Mouse (Mus musculus) CH12.LX (cell line): ENCODE results near the gene B4galnt4.
A peak's percentile ranks its signal among the peaks of the same experiment; 100 is the strongest.

ENCODE experiments used
- CTCF ChIP-seq, 2 experiments: IDR thresholded peaks in 1 of 2; conservative IDR thresholded peaks in 1 of 2; 2 replicates each; pipeline ENCODE4 v1.5.1; 2011 to 2012; ENCODE audit warnings: low read depth in 2 of 2, low read length in 2 of 2, improper control_type of control experiment in 1 of 2, inconsistent platforms in 1 of 2, mild to moderate bottlenecking in 1 of 2, moderate library complexity in 1 of 2
- MEF2A ChIP-seq: IDR thresholded peaks from 2 replicates; pipeline ENCODE4 v1.6.1; 2014; ENCODE audit warnings: low read depth, mild to moderate bottlenecking, inconsistent platforms, low read length, improper control_type of control experiment, borderline replicate concordance
- POLR2A ChIP-seq: IDR thresholded peaks from 2 replicates; pipeline ENCODE4 v1.6.1; 2011; ENCODE audit warnings: low read depth, mild to moderate bottlenecking, improper control_type of control experiment, low read length
- RCOR1 ChIP-seq: conservative IDR thresholded peaks from 2 replicates; pipeline ENCODE4 v1.6.1; 2012; ENCODE audit warnings: low read depth, mild to moderate bottlenecking, inconsistent platforms, low read length, improper control_type of control experiment
- USF1 ChIP-seq: IDR thresholded peaks from 2 replicates; pipeline ENCODE4 v1.6.1; 2014; ENCODE audit warnings: low read depth, mild to moderate bottlenecking, inconsistent platforms, low read length, improper control_type of control experiment
- ZKSCAN1 ChIP-seq: IDR thresholded peaks from 2 replicates; pipeline ENCODE4 v1.6.1; 2012; ENCODE audit warnings: low read depth, inconsistent platforms, low read length, improper control_type of control experiment, borderline replicate concordance

- TF ChIP-seq ZKSCAN1, result no peak
- no peak for TF ChIP-seq MEF2A
- peak; percentile 65 to 75 for TF ChIP-seq CTCF (conservative IDR thresholded peaks at IDR 0.05 in 1 of 2, IDR thresholded peaks at IDR 0.05 in 1 of 2; ENCODE audit: low read depth in 2 of 2, low read length in 2 of 2)
- no peak for TF ChIP-seq RCOR1
- TF ChIP-seq POLR2A, result no peak
- no peak for TF ChIP-seq USF1
These were observed 9.4 kb downstream of the B4galnt4 start for GRCm38 (mm10) chr7:141070058-141070862.
